Mouse (Mus musculus): ENCODE data around the gene Med13l. TPM values are rescaled to one million over a fixed set of nuclear protein-coding genes. Genes with fewer than 3 reads are reported as not detected.

The Med13l gene
- polyA plus RNA-seq, 1 experiment from 2014 or later: 14.6 TPM

- Histone ChIP-seq H3K9me3 (replicated peaks; ENCODE audit: control insufficient read depth, low read length) (no peaks in the 10 kb centered on the region), H3K27me3 (replicated peaks; ENCODE audit: control insufficient read depth, insufficient read depth, low read length) (no peaks in the 10 kb centered on the region), H3K27ac (ENCODE audit: low read depth, low read length) (no peak overlapping the region), H3K4me2 (ENCODE audit: low read length) (no peak overlapping the region), H3K9ac (ENCODE audit: low read length) (no peak overlapping the region), H3K36me3 (ENCODE audit: control insufficient read depth, insufficient read depth, low read length) (no peaks in the 10 kb centered on the region), H3K4me1 (ENCODE audit: control insufficient read depth, insufficient read depth, low read length) (peaks cover 58% of the 10 kb centered on the region), H3K4me3 (ENCODE audit: low read depth, low read length) (no peak overlapping the region)
- ATAC-seq: no peak
- no peak for DNase-seq (ENCODE audit: low spot score)
These were observed 111.6 kb downstream of the Med13l start for GRCm38 (mm10) chr5:118672111-118672510.

GRCm38 (mm10) chr5:118673859-118674258 is 113.4 kb downstream of the Med13l start:
- Histone ChIP-seq H3K4me3 (ENCODE audit: low read depth, low read length) (no peak overlapping the region), H3K27me3 (replicated peaks; ENCODE audit: control insufficient read depth, insufficient read depth, low read length) (no peaks in the 10 kb centered on the region), H3K4me1 (ENCODE audit: control insufficient read depth, insufficient read depth, low read length) (peaks cover 43% of the 10 kb centered on the region), H3K9ac (ENCODE audit: low read length) (no peak overlapping the region), H3K9me3 (replicated peaks; ENCODE audit: control insufficient read depth, low read length) (no peaks in the 10 kb centered on the region), H3K4me2 (ENCODE audit: low read length) (no peak overlapping the region), H3K36me3 (ENCODE audit: control insufficient read depth, insufficient read depth, low read length) (no peaks in the 10 kb centered on the region), H3K27ac (ENCODE audit: low read depth, low read length) (no peak overlapping the region)
- 4% methylated on average over 5 of the region's 5 CpGs for WGBS
- ATAC-seq (peak; percentile 57), DNase-seq (ENCODE audit: low spot score) (peak; percentile 65)

- 27% methylated on average over 3 of the region's 3 CpGs for WGBS
- H3K36me3 ChIP-seq (ENCODE audit: control insufficient read depth, insufficient read depth, low read length): no peaks in the 10 kb centered on the region
- ATAC-seq (no peak), DNase-seq (ENCODE audit: low spot score) (peak; percentile 31)
- no peak overlapping the region for H3K27ac ChIP-seq (ENCODE audit: low read depth, low read length)
- H3K9me3 ChIP-seq (replicated peaks; ENCODE audit: control insufficient read depth, low read length): no peaks in the 10 kb centered on the region
- H3K4me1 ChIP-seq (ENCODE audit: control insufficient read depth, insufficient read depth, low read length): peaks cover 40% of the 10 kb centered on the region
- no peak overlapping the region for H3K9ac ChIP-seq (ENCODE audit: low read length)
- no peak overlapping the region for H3K4me3 ChIP-seq (ENCODE audit: low read depth, low read length)
- no peak overlapping the region for H3K4me2 ChIP-seq (ENCODE audit: low read length)
- H3K27me3 ChIP-seq (replicated peaks; ENCODE audit: control insufficient read depth, insufficient read depth, low read length): no peaks in the 10 kb centered on the region
These were observed 113.8 kb downstream of the Med13l start for GRCm38 (mm10) chr5:118674321-118674720.

- Histone ChIP-seq H3K4me2 (ENCODE audit: low read length) (no peak overlapping the region), H3K4me1 (ENCODE audit: control insufficient read depth, insufficient read depth, low read length) (peaks cover 36% of the 10 kb centered on the region), H3K27ac (ENCODE audit: low read depth, low read length) (no peak overlapping the region), H3K9ac (ENCODE audit: low read length) (no peak overlapping the region), H3K27me3 (replicated peaks; ENCODE audit: control insufficient read depth, insufficient read depth, low read length) (no peaks in the 10 kb centered on the region), H3K9me3 (replicated peaks; ENCODE audit: control insufficient read depth, low read length) (no peaks in the 10 kb centered on the region), H3K36me3 (ENCODE audit: control insufficient read depth, insufficient read depth, low read length) (no peaks in the 10 kb centered on the region), H3K4me3 (ENCODE audit: low read depth, low read length) (no peak overlapping the region)
- DNase-seq (ENCODE audit: low spot score): no peak
- 87% methylated on average over 3 of the region's 3 CpGs for WGBS
- no peak for ATAC-seq
These were observed 115.2 kb downstream of the Med13l start for GRCm38 (mm10) chr5:118675697-118676096.

GRCm38 (mm10) chr5:118676151-118676918 is 115.9 kb downstream of the Med13l start:
- ATAC-seq: no peak
- H3K27me3 ChIP-seq (replicated peaks; ENCODE audit: control insufficient read depth, insufficient read depth, low read length): no peaks in the 10 kb centered on the region
- whole genome bisulfite sequencing: 81% methylated on average over 8 of the region's 8 CpGs
- peaks cover 31% of the 10 kb centered on the region for H3K4me1 ChIP-seq (ENCODE audit: control insufficient read depth, insufficient read depth, low read length)
- DNase-seq (ENCODE audit: low spot score): no peak
- H3K9ac ChIP-seq (ENCODE audit: low read length): no peak overlapping the region
- H3K36me3 ChIP-seq (ENCODE audit: control insufficient read depth, insufficient read depth, low read length): no peaks in the 10 kb centered on the region
- H3K9me3 ChIP-seq (replicated peaks; ENCODE audit: control insufficient read depth, low read length): no peaks in the 10 kb centered on the region
- H3K4me2 ChIP-seq (ENCODE audit: low read length): no peak overlapping the region
- no peak overlapping the region for H3K4me3 ChIP-seq (ENCODE audit: low read depth, low read length)
- no peak overlapping the region for H3K27ac ChIP-seq (ENCODE audit: low read depth, low read length)

- H3K9ac ChIP-seq (ENCODE audit: low read length): no peak overlapping the region
- H3K27ac ChIP-seq (ENCODE audit: low read depth, low read length): no peak overlapping the region
- no peak overlapping the region for H3K4me2 ChIP-seq (ENCODE audit: low read length)
- no peak overlapping the region for H3K4me3 ChIP-seq (ENCODE audit: low read depth, low read length)
- peaks cover 14% of the 10 kb centered on the region for H3K4me1 ChIP-seq (ENCODE audit: control insufficient read depth, insufficient read depth, low read length)
- DNase-seq (ENCODE audit: low spot score): no peak
- 77% methylated on average over 9 of the region's 9 CpGs for WGBS
- ATAC-seq: no peak
- peaks cover 3% of the 10 kb centered on the region; the same call in 1 of the 2 replicates for H3K36me3 ChIP-seq (ENCODE audit: control insufficient read depth, insufficient read depth, low read length)
- no peaks in the 10 kb centered on the region for H3K9me3 ChIP-seq (replicated peaks; ENCODE audit: control insufficient read depth, low read length)
- H3K27me3 ChIP-seq (replicated peaks; ENCODE audit: control insufficient read depth, insufficient read depth, low read length): no peaks in the 10 kb centered on the region
These were observed 118.9 kb downstream of the Med13l start for GRCm38 (mm10) chr5:118679283-118679835.

- peaks cover 3% of the 10 kb centered on the region; the same call in 1 of the 2 replicates for H3K36me3 ChIP-seq (ENCODE audit: control insufficient read depth, insufficient read depth, low read length)
- no peak overlapping the region for H3K4me3 ChIP-seq (ENCODE audit: low read depth, low read length)
- H3K9ac ChIP-seq (ENCODE audit: low read length): no peak overlapping the region
- no peaks in the 10 kb centered on the region for H3K27me3 ChIP-seq (replicated peaks; ENCODE audit: control insufficient read depth, insufficient read depth, low read length)
- H3K27ac ChIP-seq (ENCODE audit: low read depth, low read length): no peak overlapping the region
- DNase-seq (ENCODE audit: low spot score): no peak
- ATAC-seq: no peak
- no peak overlapping the region for H3K4me2 ChIP-seq (ENCODE audit: low read length)
- no peaks in the 10 kb centered on the region for H3K9me3 ChIP-seq (replicated peaks; ENCODE audit: control insufficient read depth, low read length)
- H3K4me1 ChIP-seq (ENCODE audit: control insufficient read depth, insufficient read depth, low read length): peaks cover 8% of the 10 kb centered on the region; the same call in 1 of the 2 replicates
- WGBS: 91% methylated on average over 13 of the region's 13 CpGs
These were observed 120.4 kb downstream of the Med13l start for GRCm38 (mm10) chr5:118680853-118681252.

- H3K9ac ChIP-seq (ENCODE audit: low read length): no peak overlapping the region
- no peak overlapping the region for H3K27ac ChIP-seq (ENCODE audit: low read depth, low read length)
- H3K9me3 ChIP-seq (replicated peaks; ENCODE audit: control insufficient read depth, low read length): no peaks in the 10 kb centered on the region
- DNase-seq (ENCODE audit: low spot score) (no peak), ATAC-seq (no peak)
- peaks cover 5% of the 10 kb centered on the region; the same call in 1 of the 2 replicates for H3K4me1 ChIP-seq (ENCODE audit: control insufficient read depth, insufficient read depth, low read length)
- WGBS: 90% methylated on average over 6 of the region's 6 CpGs
- H3K4me2 ChIP-seq (ENCODE audit: low read length): no peak overlapping the region
- H3K4me3 ChIP-seq (ENCODE audit: low read depth, low read length): no peak overlapping the region
- H3K36me3 ChIP-seq (ENCODE audit: control insufficient read depth, insufficient read depth, low read length): peaks cover 3% of the 10 kb centered on the region; the same call in 1 of the 2 replicates
- H3K27me3 ChIP-seq (replicated peaks; ENCODE audit: control insufficient read depth, insufficient read depth, low read length): no peaks in the 10 kb centered on the region
These were observed 121.5 kb downstream of the Med13l start for GRCm38 (mm10) chr5:118682007-118682406.

- ATAC-seq (no peak), DNase-seq (ENCODE audit: low spot score) (no peak)
- Histone ChIP-seq H3K4me2 (ENCODE audit: low read length) (no peak overlapping the region), H3K4me1 (ENCODE audit: control insufficient read depth, insufficient read depth, low read length) (peaks cover 2% of the 10 kb centered on the region; the same call in 1 of the 2 replicates), H3K4me3 (ENCODE audit: low read depth, low read length) (no peak overlapping the region), H3K36me3 (ENCODE audit: control insufficient read depth, insufficient read depth, low read length) (peaks cover 3% of the 10 kb centered on the region; the same call in 1 of the 2 replicates), H3K27ac (ENCODE audit: low read depth, low read length) (no peak overlapping the region), H3K9ac (ENCODE audit: low read length) (no peak overlapping the region), H3K27me3 (replicated peaks; ENCODE audit: control insufficient read depth, insufficient read depth, low read length) (no peaks in the 10 kb centered on the region), H3K9me3 (replicated peaks; ENCODE audit: control insufficient read depth, low read length) (no peaks in the 10 kb centered on the region)
- WGBS: 83% methylated on average over 8 of the region's 8 CpGs
These were observed 124.7 kb downstream of the Med13l start for GRCm38 (mm10) chr5:118685145-118685544.
